ENCODE assay signal across 15 mouse cellular contexts in the genomic region with DNA sequence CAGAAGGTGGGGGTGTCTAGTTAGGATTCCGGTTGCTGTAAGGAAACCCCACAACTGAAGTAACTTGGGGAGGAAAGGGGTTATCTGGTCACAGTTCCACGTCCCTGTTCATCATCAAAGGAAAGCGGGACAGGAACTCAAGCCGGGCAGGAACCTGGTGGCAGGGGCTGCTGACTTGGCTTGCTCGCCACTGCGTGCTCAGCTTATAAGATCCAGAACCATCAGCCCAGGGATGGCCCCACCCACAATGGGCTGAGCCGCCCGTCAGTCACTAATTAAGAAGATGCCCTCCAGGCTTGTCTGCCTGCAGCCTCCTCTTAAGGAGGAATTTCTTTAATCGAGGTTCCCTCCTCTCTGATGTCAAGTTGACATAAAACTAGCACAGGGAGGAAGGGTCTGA.
A peak's percentile ranks its signal among the peaks of the same experiment; 100 is the strongest.
DNase-seq lines count a peak whose midpoint lies in the region; ATAC-seq lines count a peak whose summit lies in the region.
"Had no signal": no experiment of that assay in that cellular context is flagged by ENCODE, and none has a peak within 500 bp of the region (broad histone marks: within the 10 kb centered on the region; RNA-seq: fewer than 3 reads in every experiment).

No protein-coding gene starts in this region.

- no peaks in the 10 kb centered on the region for H3K36me3 ChIP-seq in heart, embryonic 12.5 days
- no peaks in the 10 kb centered on the region for H3K36me3 ChIP-seq in midbrain, embryonic 11.5 days (ENCODE audit: control insufficient read depth, insufficient read depth, low read length)
- no peaks in the 10 kb centered on the region for H3K36me3 ChIP-seq in midbrain, embryonic 16.5 days (ENCODE audit: control insufficient read depth, insufficient read depth, low read length)
- H3K36me3 ChIP-seq in embryonic facial prominence, embryonic 14.5 days (ENCODE audit: control insufficient read depth, insufficient read depth, low read length): no peaks in the 10 kb centered on the region

- H3K9ac ChIP-seq in heart, embryonic 12.5 days: no peak overlapping the region
- H3K9ac ChIP-seq in midbrain, embryonic 11.5 days (ENCODE audit: low read length): no peak overlapping the region
- H3K9ac ChIP-seq in midbrain, embryonic 16.5 days (ENCODE audit: low read depth, low read length): no peak overlapping the region
- no peak overlapping the region for H3K9ac ChIP-seq in embryonic facial prominence, embryonic 14.5 days (ENCODE audit: low read depth, low read length)
- H3K9ac ChIP-seq: forebrain, embryonic 13.5 days; liver, embryonic 14.5 days had no signal

- H3K4me1 ChIP-seq in heart, embryonic 12.5 days (replicated peaks): peaks cover 21% of the 10 kb centered on the region
- peaks cover 4% of the 10 kb centered on the region; the same call in 1 of the 2 replicates for H3K4me1 ChIP-seq in midbrain, embryonic 11.5 days (ENCODE audit: control insufficient read depth, insufficient read depth, low read length)
- peaks cover 9% of the 10 kb centered on the region for H3K4me1 ChIP-seq in midbrain, embryonic 16.5 days (ENCODE audit: control insufficient read depth, insufficient read depth, low read length)
- H3K4me1 ChIP-seq in embryonic facial prominence, embryonic 14.5 days (ENCODE audit: control insufficient read depth, insufficient read depth, low read length): peaks cover 6% of the 10 kb centered on the region

- ATAC-seq in heart, embryonic 12.5 days (ENCODE audit: insufficient number of reproducible peaks, low FRiP score): peak; percentile 48; the same call in 1 of the 2 replicates
- no peak for ATAC-seq in midbrain, embryonic 11.5 days (ENCODE audit: low FRiP score)
- ATAC-seq in midbrain, embryonic 16.5 days: no peak
- no peak for ATAC-seq in embryonic facial prominence, embryonic 14.5 days (ENCODE audit: low read depth)
- ATAC-seq: forebrain, embryonic 13.5 days had no signal

- no peak overlapping the region for H3K27ac ChIP-seq in heart, embryonic 12.5 days (ENCODE audit: poor library complexity, severe bottlenecking)
- no peak overlapping the region for H3K27ac ChIP-seq in midbrain, embryonic 11.5 days (ENCODE audit: low read depth, low read length)
- no peak overlapping the region for H3K27ac ChIP-seq in midbrain, embryonic 16.5 days (ENCODE audit: low read length)
- H3K27ac ChIP-seq in embryonic facial prominence, embryonic 14.5 days (replicated peaks; ENCODE audit: low read depth, low read length): no peak overlapping the region
- H3K27ac ChIP-seq: forebrain, embryonic 13.5 days; liver, embryonic 14.5 days; macrophage had no signal

- H3K9me3 ChIP-seq in heart, embryonic 12.5 days (replicated peaks): peaks cover 8% of the 10 kb centered on the region
- no peaks in the 10 kb centered on the region; the same call in 1 of the 2 replicates for H3K9me3 ChIP-seq in midbrain, embryonic 11.5 days (ENCODE audit: control insufficient read depth, low read length)
- no peaks in the 10 kb centered on the region; the same call in 1 of the 2 replicates for H3K9me3 ChIP-seq in midbrain, embryonic 16.5 days (replicated peaks; ENCODE audit: control insufficient read depth, low read length, poor library complexity, severe bottlenecking)
- 0 out of 2 replicates have a peak, but pooled peaks cover 5% of the 10 kb centered on the region for H3K9me3 ChIP-seq in embryonic facial prominence, embryonic 14.5 days (ENCODE audit: control insufficient read depth, low read length)
- H3K9me3 ChIP-seq: forebrain, embryonic 13.5 days had no signal

- no peak overlapping the region for H3K4me3 ChIP-seq in heart, embryonic 12.5 days
- no peak overlapping the region for H3K4me3 ChIP-seq in midbrain, embryonic 11.5 days (ENCODE audit: low read depth, low read length)
- no peak overlapping the region for H3K4me3 ChIP-seq in midbrain, embryonic 16.5 days (ENCODE audit: low read depth, low read length)
- H3K4me3 ChIP-seq in embryonic facial prominence, embryonic 14.5 days (ENCODE audit: low read depth, low read length): no peak overlapping the region
- H3K4me3 ChIP-seq: forebrain, embryonic 13.5 days had no signal

- WGBS in heart, embryonic 12.5 days: 16% methylated on average over 9 of the region's 9 CpGs
- WGBS in midbrain, embryonic 11.5 days: 53% methylated on average over 9 of the region's 9 CpGs
- WGBS in midbrain, embryonic 16.5 days: 44% methylated on average over 9 of the region's 9 CpGs
- WGBS in embryonic facial prominence, embryonic 14.5 days: 25% methylated on average over 7 of the region's 9 CpGs

- DNase-seq in heart, postnatal 4 days: no peak
- DNase-seq in midbrain, embryonic 11.5 days (ENCODE audit: low spot score, missing footprints): peak; percentile 88
- DNase-seq in embryonic facial prominence, embryonic 14.5 days (ENCODE audit: low spot score): peak; percentile 45
- peak; percentile 52 for DNase-seq in retina, postnatal 1 day
- DNase-seq in spleen, postnatal 14 days (ENCODE audit: low spot score in 2 of 2): no peak
- DNase-seq in adrenal gland, adult (ENCODE audit: inconsistent age in 2 of 2, low spot score in 1 of 2): no peak
- DNase-seq: adrenal gland, adult 8-10 months; B cell, adult 2 months; gastrocnemius, postnatal 14 days; thymus, postnatal 25 days had no signal

- no peak overlapping the region for H3K4me2 ChIP-seq in heart, embryonic 12.5 days
- H3K4me2 ChIP-seq in midbrain, embryonic 11.5 days: no peak overlapping the region
- no peak overlapping the region for H3K4me2 ChIP-seq in midbrain, embryonic 16.5 days (ENCODE audit: low read length)
- peak overlapping the region; percentile 21; the same call in 1 of the 2 replicates for H3K4me2 ChIP-seq in embryonic facial prominence, embryonic 14.5 days (ENCODE audit: low read depth, low read length)
- H3K4me2 ChIP-seq: forebrain, embryonic 13.5 days had no signal

- no peaks in the 10 kb centered on the region for H3K27me3 ChIP-seq in heart, embryonic 12.5 days (replicated peaks)
- H3K27me3 ChIP-seq in midbrain, embryonic 11.5 days (ENCODE audit: control insufficient read depth, insufficient read depth, low read length): no peaks in the 10 kb centered on the region
- no peaks in the 10 kb centered on the region for H3K27me3 ChIP-seq in midbrain, embryonic 16.5 days (ENCODE audit: control insufficient read depth, insufficient read depth, low read depth, low read length)
- H3K27me3 ChIP-seq in embryonic facial prominence, embryonic 14.5 days (replicated peaks; ENCODE audit: control insufficient read depth, insufficient read depth, low read length): no peaks in the 10 kb centered on the region
- H3K27me3 ChIP-seq: forebrain, embryonic 13.5 days had no signal

Comparison
In these comparisons a context has a peak if more than half of its experiments do, and no peak if none do; other contexts are left out.
1. DNase-seq: peak in midbrain, embryonic 11.5 days (single experiment), embryonic facial prominence, embryonic 14.5 days (single experiment) and retina, postnatal 1 day (single experiment); none in heart, postnatal 4 days (single experiment), spleen, postnatal 14 days (0 of 2) and adrenal gland, adult (0 of 2).